Mouse (Mus musculus): ENCODE measurements around the gene H1foo.

The H1foo gene

DNA sequence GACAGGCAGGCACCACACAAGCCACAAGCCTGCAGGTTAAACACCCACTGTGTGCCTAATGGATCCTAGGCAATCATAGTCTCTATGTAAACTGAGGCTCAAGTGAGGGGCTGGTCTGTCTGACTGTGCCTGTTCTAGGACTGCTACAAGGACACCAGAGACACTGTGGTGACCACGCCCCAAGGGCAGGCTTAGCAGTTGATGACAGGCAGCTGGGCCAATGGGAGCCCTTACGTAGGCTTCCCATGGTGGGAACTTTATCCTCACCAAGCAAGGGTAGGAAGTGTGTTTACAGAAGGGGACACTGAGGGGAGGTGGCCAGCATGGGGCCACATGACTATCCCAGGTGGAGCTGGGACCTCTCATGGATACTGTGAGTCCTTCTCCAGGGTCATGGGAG, 54.5 kb downstream of the H1foo start:
- in situ Hi-C loops (cut with MboI, MseI) = loop anchor here (10.0 kb wide), 1 partner anchor 1906 kb away; the partner anchor contains the start of gene Hnrnpf

Data from regulatory T cell (primary cell).